Mouse (Mus musculus) liver, embryonic 12.5 days (tissue): ENCODE results near the gene Olfr854. TPM values are rescaled to one million over a fixed set of nuclear protein-coding genes. Genes with fewer than 3 reads are reported as not detected.

Source experiments
- ATAC-seq: fragments of 200-750 bp; cut with Nextera tagmentation; 2 replicates; pipeline ENCODE4 v1.8.0; 2017; ENCODE audit warnings: moderate number of reproducible peaks, mild to moderate bottlenecking, moderate library complexity
- H3K27ac ChIP-seq: fragments of 300-500 bp; sonication (generic); 2 replicates; pipeline ENCODE4 v1.5.1; 2016; ENCODE audit warnings: mild to moderate bottlenecking
- H3K27me3 ChIP-seq: fragments of 300-500 bp; sonication (generic); replicated peaks from 2 replicates; pipeline ENCODE4 v1.6.1; 2016; ENCODE audit warnings: mild to moderate bottlenecking, moderate library complexity
- H3K36me3 ChIP-seq: fragments of 300-500 bp; sonication (generic); 2 replicates; pipeline ENCODE4 v1.6.1; 2016; ENCODE audit warnings: mild to moderate bottlenecking, moderate library complexity
- H3K4me1 ChIP-seq: fragments of 300-500 bp; sonication (generic); 2 replicates; pipeline ENCODE4 v1.6.1; 2016
- H3K4me2 ChIP-seq: fragments of 300-500 bp; sonication (generic); 2 replicates; pipeline ENCODE4 v1.6.1; 2016; ENCODE audit warnings: mild to moderate bottlenecking, moderate library complexity
- H3K4me3 ChIP-seq: fragments of 300-500 bp; sonication (generic); 2 replicates; pipeline ENCODE4 v1.5.1; 2016; ENCODE audit warnings: mild to moderate bottlenecking, moderate library complexity
- H3K9ac ChIP-seq: fragments of 300-500 bp; sonication (generic); 2 replicates; pipeline ENCODE4 v1.6.1; 2016; ENCODE audit warnings: mild to moderate bottlenecking, moderate library complexity
- H3K9me3 ChIP-seq: fragments of 300-500 bp; sonication (generic); replicated peaks from 2 replicates; pipeline ENCODE4 v1.6.1; 2016; ENCODE audit warnings: mild to moderate bottlenecking, moderate library complexity
- WGBS: fragments of 180-500 bp; shearing (Covaris S2); methylation state at CpG from one replicate; pipeline ENCODE4 v1.1.7; 2016; ENCODE audit not compliant: insufficient replicate concordance; 5-methylcytosine and 5-hydroxymethylcytosine counted together
- polyA plus RNA-seq: library from polyadenylated mRNA; unstranded; fragments of >200 nt; fragmentation: Nextera tagmentation; extraction: Ambion mirVana; gene quantifications from 2 replicates; pipeline ENCODE4 v1.2.1, GENCODE M21; 2016

Gene Olfr854
- not detected in 2 replicates for polyA plus RNA-seq

GRCm38 (mm10) chr9:19567282-19567681, at the start of gene Olfr854:
Gene Olfr854, minus strand, starts transcription at chr9:19567382.
- Histone ChIP-seq H3K27me3 (no peaks in the 10 kb centered on the region), H3K9ac (no peak within 1 kb of the TSS), H3K9me3 (0 out of 2 replicates have a peak, but pooled peaks cover 3% of the 10 kb centered on the region), H3K27ac (no peak within 1 kb of the TSS), H3K4me3 (no peak within 1 kb of the TSS), H3K4me1 (no peaks in the 10 kb centered on the region), H3K36me3 (no peaks in the 10 kb centered on the region), H3K4me2 (no peak within 1 kb of the TSS)
- 31% methylated on average over 1 of the region's 1 CpGs for WGBS
- no peak for ATAC-seq

GRCm38 (mm10) chr9:19582317-19582716, 15.1 kb upstream of the Olfr854 start, which contains the start of gene Olfr855:
Gene Olfr855, plus strand, starts transcription at chr9:19582617.
- Histone ChIP-seq H3K4me1 (no peaks in the 10 kb centered on the region), H3K27ac (no peak within 1 kb of the TSS), H3K27me3 (no peaks in the 10 kb centered on the region), H3K36me3 (no peaks in the 10 kb centered on the region), H3K4me3 (no peak within 1 kb of the TSS), H3K4me2 (no peak within 1 kb of the TSS), H3K9ac (no peak within 1 kb of the TSS), H3K9me3 (no peaks in the 10 kb centered on the region)
- ATAC-seq: no peak

- Histone ChIP-seq H3K9me3 (0 out of 2 replicates have a peak, but pooled peaks cover 8% of the 10 kb centered on the region), H3K9ac (no peak within 1 kb of the TSS), H3K27me3 (no peaks in the 10 kb centered on the region), H3K27ac (no peak within 1 kb of the TSS), H3K4me3 (no peak within 1 kb of the TSS), H3K36me3 (no peaks in the 10 kb centered on the region), H3K4me1 (no peaks in the 10 kb centered on the region), H3K4me2 (no peak within 1 kb of the TSS)
- 45% methylated on average over 1 of the region's 1 CpGs for WGBS
- no peak for ATAC-seq
Observed at GRCm38 (mm10) chr9:19540976-19541375, 26.2 kb downstream of the Olfr854 start, which contains the start of gene Olfr853. Gene Olfr853, minus strand, starts transcription at chr9:19541076.

Other genes with a start within 250 kb of the Olfr854 start
- gene Olfr845, start 230.9 kb downstream of the Olfr854 start, polyA plus RNA-seq: not detected in 2 replicates
- gene Olfr846, start 203.4 kb downstream of the Olfr854 start, polyA plus RNA-seq: not detected in 2 replicates
- gene Olfr847, start 188.7 kb downstream of the Olfr854 start, polyA plus RNA-seq: not detected in 2 replicates
- not detected in 2 replicates for gene Olfr849, start 127.1 kb downstream of the Olfr854 start, polyA plus RNA-seq
- gene Olfr850, start 89.1 kb downstream of the Olfr854 start, polyA plus RNA-seq: not detected in 2 replicates
- not detected in 2 replicates for gene Olfr851, start 74.1 kb downstream of the Olfr854 start, polyA plus RNA-seq
- not detected in 2 replicates for gene Olfr853, start 26.3 kb downstream of the Olfr854 start, polyA plus RNA-seq
- not detected in 2 replicates for gene Olfr855, start 15.2 kb upstream of the Olfr854 start, polyA plus RNA-seq
- 15.3 and 15.6 TPM in 2 replicates for gene Zfp317, start 54.7 kb upstream of the Olfr854 start, polyA plus RNA-seq
- not detected in 2 replicates for gene Olfr857, start 142.1 kb upstream of the Olfr854 start, polyA plus RNA-seq
- not detected in 2 replicates for gene Olfr58, start 212.9 kb upstream of the Olfr854 start, polyA plus RNA-seq
- gene Olfr859, start 237.5 kb upstream of the Olfr854 start, polyA plus RNA-seq: not detected in 2 replicates